Mouse (Mus musculus): ENCODE results near the gene Triobp. TPM values are rescaled to one million over a fixed set of nuclear protein-coding genes. Genes with fewer than 3 reads are reported as not detected.
A peak's percentile ranks its signal among the peaks of the same experiment; 100 is the strongest.
"Not testable (repeated sequence)": the region's sequence is repeated elsewhere in the genome, so short reads cannot be mapped to it uniquely, and the experiment has no call there.

Gene Triobp
- polyA plus RNA-seq, 1 experiment from 2014 or later: 31.6 TPM

DNA sequence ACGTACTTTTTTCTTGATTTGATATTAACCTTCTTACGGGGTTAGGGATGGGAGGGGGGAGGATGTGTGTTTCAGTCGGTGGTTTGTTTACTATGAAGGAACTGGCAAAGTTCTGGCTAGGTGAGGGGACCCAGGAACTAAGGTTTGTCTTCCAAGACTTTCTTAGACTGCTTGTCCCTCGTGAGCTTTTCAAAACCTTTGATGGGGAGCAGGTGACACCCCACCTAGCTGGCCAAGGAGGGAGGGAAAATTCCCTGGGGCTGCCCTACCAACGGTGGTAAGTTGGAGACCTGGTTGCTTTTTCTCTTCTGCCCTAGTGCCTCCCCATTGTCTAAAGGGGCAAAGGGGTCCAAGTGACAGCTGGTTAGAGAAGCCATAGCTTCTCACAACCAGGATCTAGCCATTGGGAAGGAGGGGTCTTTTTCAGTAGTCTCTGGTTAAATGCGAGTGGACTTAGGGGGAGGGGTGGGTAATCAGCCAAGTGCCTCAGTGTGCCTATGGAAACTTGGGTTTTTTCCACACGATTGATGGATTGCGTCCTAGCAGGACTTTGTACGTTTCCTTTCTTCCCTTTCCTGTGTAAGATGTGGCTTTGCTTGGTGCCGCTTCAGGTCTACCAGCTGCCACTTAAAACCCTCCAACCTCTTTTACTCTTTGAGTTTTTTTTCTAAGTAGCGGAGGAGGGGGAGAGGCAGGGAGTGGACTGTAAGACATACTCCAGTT, 82.2 kb downstream of the Triobp start:
- H3K27ac ChIP-seq: peak overlapping the region; percentile 71
- ATAC-seq (ENCODE audit: low FRiP score): no peak
- H3K4me3 ChIP-seq: peak overlapping the region; percentile 68
- peak overlapping the region; percentile 99 for H3K9ac ChIP-seq
- H3K4me2 ChIP-seq: peak overlapping the region; percentile 99
- WGBS: 10% methylated on average over 11 of the region's 11 CpGs
- no peaks in the 10 kb centered on the region for H3K36me3 ChIP-seq
- H3K27me3 ChIP-seq: 0 out of 2 replicates have a peak, but pooled peaks cover 13% of the 10 kb centered on the region
- no peaks in the 10 kb centered on the region for H3K9me3 ChIP-seq
- H3K4me1 ChIP-seq (replicated peaks): peaks cover 64% of the 10 kb centered on the region

DNA sequence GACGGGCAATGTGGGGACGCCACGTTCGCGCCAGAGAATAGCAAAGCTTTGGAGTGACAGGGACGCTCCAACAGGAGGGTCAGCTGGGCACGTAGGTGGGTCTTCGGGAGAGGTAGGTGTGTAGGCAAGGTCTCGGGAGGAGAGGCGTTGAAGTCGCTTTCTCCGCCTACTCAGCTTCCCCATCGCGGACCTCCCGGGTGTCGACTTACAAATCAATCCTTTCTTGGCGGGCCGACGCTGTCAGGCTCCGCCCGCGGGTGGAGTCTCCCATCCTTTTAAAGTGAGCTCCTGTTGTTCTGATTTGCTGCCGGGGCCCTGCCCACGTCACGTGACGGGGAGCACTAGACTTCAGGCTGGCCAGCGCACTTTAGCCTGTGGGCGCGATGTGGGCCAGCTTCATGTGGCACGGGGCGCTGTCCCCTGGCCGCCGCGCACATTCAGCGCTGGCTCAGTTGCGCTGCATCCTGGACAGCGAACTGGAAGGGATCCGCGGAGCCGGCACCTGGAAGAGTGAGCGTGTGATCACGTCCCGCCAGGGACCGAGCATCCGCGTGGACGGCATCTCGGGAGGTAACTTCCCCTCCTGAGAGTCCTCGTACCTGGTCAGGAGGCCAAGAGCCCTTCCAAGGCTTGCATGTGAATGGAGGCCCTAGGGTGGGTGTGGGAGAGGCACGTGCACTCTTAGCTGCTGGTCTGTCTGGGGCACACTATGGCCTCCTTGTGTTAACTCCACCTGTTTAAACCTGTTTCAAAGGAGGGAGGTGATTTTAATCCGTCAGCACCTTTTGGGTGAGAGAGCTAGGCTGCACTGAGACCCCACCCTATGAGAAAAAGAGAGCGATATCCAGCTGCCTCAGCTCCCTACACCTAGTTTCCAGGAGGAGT, 83.3 kb downstream of the Triobp start:
- peak overlapping the region; percentile 71 for H3K27ac ChIP-seq
- H3K27me3 ChIP-seq: 0 out of 2 replicates have a peak, but pooled peaks cover 6% of the 10 kb centered on the region
- no peaks in the 10 kb centered on the region for H3K9me3 ChIP-seq
- H3K9ac ChIP-seq: peak overlapping the region; percentile 99
- H3K36me3 ChIP-seq: no peaks in the 10 kb centered on the region
- peaks cover 54% of the 10 kb centered on the region for H3K4me1 ChIP-seq (replicated peaks)
- peak; percentile 62 for ATAC-seq (ENCODE audit: low FRiP score)
- under 1% methylated on average over 52 of the region's 52 CpGs for WGBS
- H3K4me2 ChIP-seq: peak overlapping the region; percentile 99
- H3K4me3 ChIP-seq: peak overlapping the region; percentile 68

DNA sequence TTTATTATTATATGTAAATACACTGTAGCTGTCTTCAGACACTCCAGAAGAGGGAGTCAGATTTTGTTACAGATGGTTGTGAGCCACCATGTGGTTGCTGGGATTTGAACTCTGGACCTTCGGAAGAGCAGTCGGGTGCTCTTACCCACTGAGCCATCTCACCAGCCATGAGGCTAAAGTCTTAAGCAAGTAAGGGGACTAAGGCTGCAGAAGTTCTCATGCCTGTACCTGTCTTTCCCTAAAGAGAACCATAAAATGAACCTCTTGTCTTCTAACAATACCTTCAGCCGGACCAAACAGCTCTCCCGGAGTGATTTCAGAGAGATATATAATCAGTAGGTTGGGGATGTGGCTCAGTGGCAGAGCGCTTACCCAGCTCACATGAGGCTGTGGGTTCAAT, 84.4 kb downstream of the Triobp start:
- not testable (repeated sequence) for H3K4me3 ChIP-seq; H3K4me2 ChIP-seq; H3K27me3 ChIP-seq; H3K27ac ChIP-seq; H3K36me3 ChIP-seq; H3K9me3 ChIP-seq; ATAC-seq (ENCODE audit: low FRiP score)
- Histone ChIP-seq H3K4me1 (replicated peaks) (peaks cover 46% of the 10 kb centered on the region), H3K9ac (peak overlapping the region; percentile 8; the same call in 1 of the 2 replicates)
- 88% methylated on average over 5 of the region's 5 CpGs for WGBS

DNA sequence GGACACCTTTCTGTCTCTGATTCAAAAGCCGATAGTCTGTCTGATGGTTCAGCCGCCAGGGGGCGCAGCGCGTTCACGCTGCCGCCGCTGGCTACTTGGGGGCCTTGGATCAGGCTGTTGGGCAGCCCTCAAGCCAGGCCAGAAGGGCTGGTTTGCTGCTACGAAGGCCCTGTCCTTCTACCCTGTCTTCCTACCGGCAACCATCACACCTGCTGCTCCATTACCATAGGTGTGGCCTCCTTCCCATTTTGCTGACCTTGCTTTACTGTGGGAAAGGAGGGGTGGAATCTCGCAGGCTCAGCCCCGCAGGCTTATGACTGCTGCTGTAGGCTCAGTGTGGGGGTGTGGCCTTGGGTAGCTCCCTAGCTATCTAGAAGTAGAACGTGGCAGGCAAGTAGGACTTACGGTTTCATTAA, 90.4 kb downstream of the Triobp start:
- H3K4me2 ChIP-seq: peak overlapping the region; percentile 20; the same call in 1 of the 2 replicates
- 0 out of 2 replicates have a peak overlapping the region, but pooled peaks have one; percentile 30 for H3K9ac ChIP-seq
- no peak overlapping the region for H3K27ac ChIP-seq
- H3K4me1 ChIP-seq (replicated peaks): peaks cover 29% of the 10 kb centered on the region
- 16% methylated on average over 14 of the region's 14 CpGs for WGBS
- H3K36me3 ChIP-seq: peaks cover 9% of the 10 kb centered on the region
- H3K9me3 ChIP-seq: no peaks in the 10 kb centered on the region
- H3K4me3 ChIP-seq: no peak overlapping the region
- peaks cover 41% of the 10 kb centered on the region for H3K27me3 ChIP-seq
- no peak for ATAC-seq (ENCODE audit: low FRiP score)

DNA sequence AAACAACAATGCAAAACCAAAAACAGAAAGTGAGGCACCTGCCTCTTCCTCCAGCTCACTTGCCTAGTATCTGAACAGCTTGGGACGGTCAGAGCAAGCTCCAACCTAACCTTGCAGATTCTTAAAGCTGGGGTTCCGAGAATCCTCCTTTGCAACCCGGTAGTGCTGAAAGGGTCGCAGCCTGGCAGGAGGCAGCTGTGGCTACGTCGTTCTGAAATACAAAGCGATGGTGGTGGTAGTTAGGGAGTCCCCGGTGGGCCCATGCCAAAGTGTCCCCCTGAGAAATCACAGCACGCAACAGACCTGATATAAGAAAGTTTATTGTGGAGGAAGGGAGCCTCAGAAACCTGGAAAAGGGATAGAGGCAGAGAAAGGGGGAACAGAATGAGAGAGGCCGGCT, 90.8 kb downstream of the Triobp start:
- Histone ChIP-seq H3K27me3 (peaks cover 46% of the 10 kb centered on the region), H3K4me1 (replicated peaks) (peaks cover 33% of the 10 kb centered on the region), H3K36me3 (peaks cover 9% of the 10 kb centered on the region), H3K9ac (0 out of 2 replicates have a peak overlapping the region, but pooled peaks have one; percentile 30), H3K27ac (no peak overlapping the region), H3K4me3 (no peak overlapping the region), H3K9me3 (no peaks in the 10 kb centered on the region), H3K4me2 (no peak overlapping the region)
- no peak for ATAC-seq (ENCODE audit: low FRiP score)
- WGBS: 62% methylated on average over 10 of the region's 10 CpGs

DNA sequence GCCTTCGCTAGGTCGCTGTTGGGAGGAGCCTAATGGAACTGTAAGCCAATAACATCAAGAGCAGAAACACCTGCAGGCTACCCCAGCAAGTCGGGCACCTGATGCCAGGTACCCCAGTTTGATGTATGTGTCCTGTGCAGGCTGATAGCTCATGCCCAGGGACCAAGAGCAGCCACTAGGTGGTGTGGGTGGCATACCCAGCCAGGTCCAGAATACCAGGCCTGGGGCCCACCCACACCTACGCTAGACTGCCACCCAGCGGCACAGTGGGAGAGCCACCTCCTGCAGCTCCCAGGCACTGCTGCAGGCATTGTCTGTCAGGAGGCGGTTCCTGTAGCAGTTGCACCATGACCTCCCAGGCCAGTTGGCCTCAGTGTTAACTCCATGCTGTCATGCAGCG, 91.3 kb downstream of the Triobp start:
- whole genome bisulfite sequencing: 22% methylated on average over 7 of the region's 7 CpGs
- ATAC-seq (ENCODE audit: low FRiP score): 0 out of 2 replicates have a peak, but pooled peaks have one; percentile 25

DNA sequence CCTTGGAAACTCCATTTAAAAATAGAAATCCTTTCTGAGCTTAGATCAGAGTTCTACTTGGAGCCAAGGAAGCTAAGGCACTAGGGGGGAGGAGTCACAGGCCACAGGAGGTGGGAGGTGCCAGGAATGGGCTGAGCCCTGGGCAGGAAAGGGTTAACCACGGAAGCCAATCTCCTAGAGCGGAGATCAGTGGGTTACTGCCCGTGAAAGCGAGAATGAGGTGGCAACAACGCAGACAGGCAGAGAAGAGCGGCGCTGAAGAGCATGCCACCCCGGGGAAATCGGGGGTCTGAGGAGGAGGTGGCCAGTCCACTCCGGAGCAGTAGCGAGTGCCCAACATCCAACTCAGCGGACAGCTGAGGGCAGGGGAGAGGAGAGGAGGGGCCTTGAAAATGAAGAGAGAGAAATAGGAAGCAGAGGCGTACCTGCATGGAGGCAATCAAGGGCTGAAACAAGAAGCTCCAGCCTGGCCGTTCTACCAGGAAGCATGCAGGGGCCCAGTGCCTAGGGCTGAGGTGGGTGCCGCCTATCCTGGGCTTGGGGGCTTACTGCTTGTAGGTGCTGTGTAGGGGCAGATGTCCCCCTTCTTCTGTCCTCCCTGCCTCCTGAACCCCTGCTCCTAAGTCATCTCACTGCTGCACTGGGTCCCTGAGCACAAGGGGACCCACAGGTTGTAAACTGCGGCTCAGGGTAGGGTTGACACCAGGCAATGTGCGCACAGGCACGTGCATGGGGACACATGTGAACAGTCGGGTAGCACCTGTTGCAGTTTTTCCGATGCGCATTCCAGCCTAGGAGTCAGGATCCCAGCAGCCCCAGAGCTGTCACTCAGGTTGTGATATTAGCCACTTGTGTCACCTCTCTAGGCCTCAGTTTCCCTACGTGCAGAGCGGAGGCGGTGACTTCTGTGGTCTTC, 93.2 kb downstream of the Triobp start:
- H3K9ac ChIP-seq: peak overlapping the region; percentile 63
- 24% methylated on average over 24 of the region's 24 CpGs for WGBS
- ATAC-seq (ENCODE audit: low FRiP score): no peak
- H3K4me2 ChIP-seq: peak overlapping the region; percentile 51
- H3K4me1 ChIP-seq (replicated peaks): peaks cover 43% of the 10 kb centered on the region
- peaks cover 61% of the 10 kb centered on the region for H3K27me3 ChIP-seq
- peak overlapping the region; percentile 26 for H3K4me3 ChIP-seq
- peaks cover 9% of the 10 kb centered on the region for H3K36me3 ChIP-seq
- no peak overlapping the region for H3K27ac ChIP-seq
- no peaks in the 10 kb centered on the region for H3K9me3 ChIP-seq

More for the DNA sequence above, 91.3 kb downstream of the Triobp start:
- H3K4me1 ChIP-seq (replicated peaks): peaks cover 34% of the 10 kb centered on the region
- no peak overlapping the region for H3K4me3 ChIP-seq
- no peak overlapping the region for H3K9ac ChIP-seq
- peaks cover 9% of the 10 kb centered on the region for H3K36me3 ChIP-seq
- no peak overlapping the region for H3K27ac ChIP-seq
- H3K27me3 ChIP-seq: peaks cover 51% of the 10 kb centered on the region
- H3K9me3 ChIP-seq: no peaks in the 10 kb centered on the region
- H3K4me2 ChIP-seq: no peak overlapping the region

DNA sequence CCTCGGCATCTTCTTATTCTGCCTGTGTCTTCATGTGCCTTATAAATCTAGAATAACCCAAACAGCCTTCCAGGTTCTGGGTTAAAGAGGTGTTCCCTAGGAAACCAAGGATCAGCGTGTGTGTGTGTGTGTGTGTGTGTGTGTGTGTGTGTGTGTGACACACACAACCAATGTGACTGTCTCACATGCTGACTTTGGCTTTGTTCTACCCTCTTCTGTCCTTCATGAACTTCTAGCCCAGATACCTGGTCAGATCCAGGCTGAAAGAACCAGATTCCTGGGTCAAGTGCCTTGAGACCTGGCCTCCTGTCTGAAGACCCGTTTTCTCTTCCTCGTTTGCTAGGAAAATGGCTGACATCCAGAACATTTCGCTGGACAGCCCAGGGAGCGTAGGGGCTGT, 94.1 kb downstream of the Triobp start, which contains the start of gene Galr3:
Gene Galr3 (plus strand): TSS at position 301 of the 400 bp plus-strand sequence.
- Histone ChIP-seq H3K4me2 (peak within 1 kb of the TSS; percentile 85), H3K4me3 (peak within 1 kb of the TSS; percentile 58), H3K36me3 (peaks cover 4% of the 10 kb centered on the region; the same call in 1 of the 2 replicates), H3K9ac (peak within 1 kb of the TSS; percentile 75), H3K27me3 (peaks cover 61% of the 10 kb centered on the region), H3K9me3 (no peaks in the 10 kb centered on the region), H3K4me1 (replicated peaks) (peaks cover 43% of the 10 kb centered on the region), H3K27ac (no peak within 1 kb of the TSS)
- ATAC-seq (ENCODE audit: low FRiP score): no peak
- 78% methylated on average over 6 of the region's 6 CpGs for WGBS

DNA sequence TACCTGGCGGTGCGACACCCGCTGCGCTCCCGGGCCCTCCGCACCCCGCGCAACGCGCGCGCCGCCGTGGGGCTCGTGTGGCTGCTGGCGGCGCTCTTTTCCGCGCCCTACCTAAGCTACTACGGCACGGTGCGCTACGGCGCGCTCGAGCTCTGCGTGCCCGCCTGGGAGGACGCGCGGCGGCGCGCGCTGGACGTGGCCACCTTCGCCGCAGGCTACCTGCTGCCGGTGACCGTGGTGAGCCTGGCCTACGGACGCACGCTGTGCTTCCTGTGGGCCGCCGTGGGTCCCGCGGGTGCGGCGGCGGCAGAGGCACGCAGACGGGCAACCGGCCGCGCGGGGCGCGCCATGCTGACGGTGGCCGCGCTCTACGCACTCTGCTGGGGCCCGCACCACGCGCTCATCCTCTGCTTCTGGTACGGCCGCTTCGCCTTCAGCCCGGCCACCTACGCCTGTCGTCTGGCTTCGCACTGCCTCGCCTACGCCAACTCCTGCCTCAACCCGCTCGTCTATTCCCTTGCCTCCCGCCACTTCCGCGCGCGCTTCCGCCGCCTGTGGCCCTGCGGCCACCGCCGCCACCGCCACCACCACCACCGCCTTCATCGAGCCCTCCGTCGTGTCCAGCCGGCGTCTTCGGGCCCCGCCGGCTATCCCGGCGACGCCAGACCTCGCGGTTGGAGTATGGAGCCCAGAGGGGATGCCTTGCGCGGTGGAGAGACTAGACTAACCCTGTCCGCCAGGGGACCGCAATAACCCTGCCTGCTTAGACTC, 95.4 kb downstream of the Triobp start:
- Histone ChIP-seq H3K9me3 (no peaks in the 10 kb centered on the region), H3K27me3 (peaks cover 64% of the 10 kb centered on the region), H3K4me2 (peak overlapping the region; percentile 85), H3K4me3 (peak overlapping the region; percentile 58), H3K36me3 (no peaks in the 10 kb centered on the region), H3K9ac (peak overlapping the region; percentile 75), H3K27ac (no peak overlapping the region; the same call in 1 of the 2 replicates), H3K4me1 (replicated peaks) (peaks cover 40% of the 10 kb centered on the region)
- peak; percentile 44 for ATAC-seq (ENCODE audit: low FRiP score)
- WGBS: under 1% methylated on average over 89 of the region's 105 CpGs

DNA sequence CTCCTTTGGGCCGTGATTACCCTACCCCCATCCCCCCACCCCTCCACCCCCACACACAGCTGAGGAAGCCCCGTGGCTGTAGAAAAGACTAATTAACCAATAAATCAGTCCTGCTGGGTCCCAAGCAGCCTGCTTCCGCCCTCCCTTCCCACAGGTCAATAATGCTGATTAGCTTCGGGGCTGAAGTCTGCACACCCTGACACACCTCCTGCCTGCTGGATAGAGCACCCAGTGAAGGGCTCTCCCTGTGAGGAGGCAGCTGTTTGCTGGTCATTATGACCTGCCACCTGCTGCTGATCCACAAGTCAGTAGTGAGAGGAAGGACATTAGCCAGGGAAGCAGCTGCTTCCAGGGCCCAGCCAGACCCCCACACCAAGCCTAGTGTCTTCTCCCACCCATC, 97.3 kb downstream of the Triobp start:
- WGBS: 8% methylated on average over 4 of the region's 4 CpGs
- Histone ChIP-seq H3K9ac (no peak overlapping the region), H3K27ac (no peak overlapping the region), H3K4me2 (no peak overlapping the region), H3K4me3 (no peak overlapping the region), H3K27me3 (peaks cover 59% of the 10 kb centered on the region), H3K36me3 (no peaks in the 10 kb centered on the region), H3K4me1 (replicated peaks) (peaks cover 34% of the 10 kb centered on the region), H3K9me3 (no peaks in the 10 kb centered on the region)
- ATAC-seq (ENCODE audit: low FRiP score): no peak

DNA sequence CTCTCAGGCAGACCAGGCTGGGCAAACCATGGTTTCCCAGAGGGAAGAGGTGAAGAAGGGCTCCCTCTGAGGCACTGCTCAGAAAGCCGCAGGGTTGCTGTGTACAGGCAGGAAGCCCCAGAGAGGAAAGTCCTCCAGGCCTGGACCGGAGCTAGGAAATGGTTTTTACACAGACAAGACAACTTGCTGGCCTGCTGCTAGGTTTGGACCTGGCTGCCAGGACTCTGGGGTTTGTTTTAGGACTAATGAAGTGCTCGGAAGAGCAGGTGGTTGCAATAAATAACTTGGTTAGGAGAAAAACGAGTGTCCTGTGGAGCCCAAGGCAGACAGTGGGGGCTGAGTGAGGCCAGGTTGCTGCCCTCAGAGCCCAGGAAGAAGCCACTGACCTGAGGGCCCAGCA, 100.7 kb downstream of the Triobp start:
- Histone ChIP-seq H3K27ac (no peak overlapping the region), H3K4me1 (replicated peaks) (peaks cover 21% of the 10 kb centered on the region), H3K4me2 (no peak overlapping the region), H3K4me3 (no peak overlapping the region), H3K9me3 (no peaks in the 10 kb centered on the region), H3K27me3 (peaks cover 26% of the 10 kb centered on the region), H3K9ac (no peak overlapping the region), H3K36me3 (peaks cover 14% of the 10 kb centered on the region)
- WGBS: 76% methylated on average over 4 of the region's 4 CpGs
- no peak for ATAC-seq (ENCODE audit: low FRiP score)

All from hindbrain, embryonic 13.5 days (tissue).